Mouse (Mus musculus) liver, embryonic 13.5 days (tissue): ENCODE data around the gene Cdc42bpg. TPM values are rescaled to one million over a fixed set of nuclear protein-coding genes. Genes with fewer than 3 reads are reported as not detected.

Experiments used
- ATAC-seq: fragments of 200-750 bp; cut with Nextera tagmentation; 2 replicates; pipeline ENCODE4 v1.8.0; 2017; ENCODE audit warnings: low read depth, mild to moderate bottlenecking, moderate number of reproducible peaks, moderate library complexity
- DNase-seq: peaks from one replicate; pipeline ENCODE4 v3.0.0; 2022
- H3K27ac ChIP-seq: fragments of 300-500 bp; sonication (generic); 2 replicates; pipeline ENCODE4 v1.5.1; 2015; ENCODE audit warnings: moderate library complexity, mild to moderate bottlenecking, inconsistent platforms
- H3K27me3 ChIP-seq: fragments of 300-500 bp; sonication (generic); 2 replicates; pipeline ENCODE4 v1.6.1; 2015; ENCODE audit warnings: mild to moderate bottlenecking, inconsistent platforms
- H3K36me3 ChIP-seq: fragments of 300-500 bp; sonication (generic); 2 replicates; pipeline ENCODE4 v1.6.1; 2015; ENCODE audit warnings: mild to moderate bottlenecking, inconsistent platforms
- H3K4me1 ChIP-seq: fragments of 300-500 bp; sonication (generic); replicated peaks from 2 replicates; pipeline ENCODE4 v1.6.1; 2015; ENCODE audit warnings: inconsistent platforms
- H3K4me2 ChIP-seq: fragments of 300-500 bp; sonication (generic); 2 replicates; pipeline ENCODE4 v1.6.1; 2015; ENCODE audit warnings: inconsistent platforms, mild to moderate bottlenecking, moderate library complexity
- H3K4me3 ChIP-seq: fragments of 300-500 bp; sonication (generic); replicated peaks from 2 replicates; pipeline ENCODE4 v1.5.1; 2015; ENCODE audit warnings: mild to moderate bottlenecking, inconsistent platforms
- H3K9ac ChIP-seq: fragments of 300-500 bp; sonication (generic); 2 replicates; pipeline ENCODE4 v1.6.1; 2015; ENCODE audit warnings: mild to moderate bottlenecking, inconsistent platforms
- H3K9me3 ChIP-seq: fragments of 300-500 bp; sonication (generic); replicated peaks from 2 replicates; pipeline ENCODE4 v1.6.1; 2016; ENCODE audit warnings: inconsistent platforms
- WGBS: fragments of 180-500 bp; shearing (Covaris S2); methylation state at CpG from one replicate; pipeline ENCODE4 v1.1.7; 2015; ENCODE audit not compliant: insufficient replicate concordance; 5-methylcytosine and 5-hydroxymethylcytosine counted together
- polyA plus RNA-seq: library from polyadenylated mRNA; unstranded; fragments of >200 nt; fragmentation: Nextera tagmentation; extraction: Ambion mirVana; gene quantifications from 2 replicates; pipeline ENCODE4 v1.2.1, GENCODE M21; 2015

Cdc42bpg gene
- polyA plus RNA-seq, 1 experiment from 2014 or later, result 0.16 TPM

DNA sequence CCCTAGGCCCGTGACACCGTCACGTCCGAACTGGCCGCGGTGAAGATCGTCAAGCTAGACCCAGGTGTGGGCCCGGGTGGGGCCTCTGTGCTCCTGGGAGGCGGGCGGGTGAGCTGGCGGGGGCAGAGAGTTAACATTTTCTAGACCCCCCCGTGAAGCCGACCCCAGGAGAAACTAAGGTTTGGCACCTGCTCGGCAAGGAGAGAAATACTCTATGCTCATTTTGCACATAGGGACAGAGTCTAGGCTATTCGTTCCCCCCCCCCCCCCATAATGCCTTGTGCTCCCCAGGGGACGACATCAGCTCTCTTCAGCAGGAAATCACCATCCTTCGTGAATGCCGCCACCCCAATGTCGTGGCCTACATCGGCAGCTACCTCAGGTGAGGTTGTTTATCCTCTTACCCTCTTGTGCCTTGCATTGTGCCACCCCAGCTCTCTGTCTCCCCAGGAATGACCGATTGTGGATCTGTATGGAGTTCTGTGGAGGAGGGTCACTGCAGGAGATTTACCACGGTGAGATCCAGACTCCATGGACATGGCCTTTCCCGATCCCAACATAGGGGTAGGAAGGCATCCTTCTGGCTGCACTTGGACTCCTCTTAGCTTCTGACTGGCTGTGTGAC, 35.3 kb downstream of the Cdc42bpg start:
- DNase-seq (no peak), ATAC-seq (peak; percentile 25; the same call in 1 of the 2 replicates)
- 3% methylated on average over 23 of the region's 23 CpGs for WGBS
- Histone ChIP-seq H3K36me3 (peaks cover 68% of the 10 kb centered on the region), H3K9me3 (no peaks in the 10 kb centered on the region), H3K4me1 (peaks cover 71% of the 10 kb centered on the region), H3K4me3 (peak overlapping the region; percentile 81), H3K4me2 (peak overlapping the region; percentile 100), H3K27ac (peak overlapping the region; percentile 70), H3K9ac (peak overlapping the region; percentile 87), H3K27me3 (no peaks in the 10 kb centered on the region)

DNA sequence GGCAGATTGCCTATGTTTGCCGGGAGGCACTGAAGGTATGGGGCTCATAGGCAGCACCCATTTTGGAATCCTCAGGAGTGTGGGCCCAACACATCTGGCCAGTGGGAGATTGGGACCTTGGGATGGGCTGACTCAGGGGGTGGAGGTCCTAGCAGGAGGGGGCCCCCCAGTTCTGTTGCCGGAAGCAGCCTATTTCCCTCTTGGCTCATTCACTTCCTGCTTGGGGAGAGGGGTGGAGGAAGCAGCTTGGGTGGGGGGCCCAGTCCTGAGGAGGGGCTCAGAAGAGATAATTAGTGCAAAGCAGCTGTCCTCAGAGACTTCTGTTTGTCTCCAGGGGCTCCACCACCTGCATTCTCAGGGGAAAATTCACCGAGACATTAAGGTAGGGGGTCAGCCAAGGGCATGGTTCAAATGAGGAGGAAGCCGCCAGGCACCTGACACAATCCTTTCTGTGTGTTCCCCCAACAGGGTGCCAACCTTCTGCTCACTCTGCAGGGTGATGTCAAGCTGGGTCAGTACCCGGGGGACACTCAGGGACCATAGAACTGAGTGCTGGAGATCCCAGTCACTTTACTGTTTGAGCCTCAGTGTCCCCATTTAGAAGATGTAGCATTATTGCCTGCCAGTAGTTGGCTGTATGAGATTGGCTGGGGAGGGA, 36.1 kb downstream of the Cdc42bpg start:
- ATAC-seq (no peak), DNase-seq (no peak)
- no peaks in the 10 kb centered on the region for H3K27me3 ChIP-seq
- no peaks in the 10 kb centered on the region for H3K9me3 ChIP-seq
- H3K4me2 ChIP-seq, result peak overlapping the region; percentile 100
- WGBS, result 52% methylated on average over 5 of the region's 5 CpGs
- H3K9ac ChIP-seq, result peak overlapping the region; percentile 87
- H3K36me3 ChIP-seq, result peaks cover 68% of the 10 kb centered on the region
- peak overlapping the region; percentile 81 for H3K4me3 ChIP-seq
- peaks cover 63% of the 10 kb centered on the region for H3K4me1 ChIP-seq
- H3K27ac ChIP-seq, result peak overlapping the region; percentile 70

DNA sequence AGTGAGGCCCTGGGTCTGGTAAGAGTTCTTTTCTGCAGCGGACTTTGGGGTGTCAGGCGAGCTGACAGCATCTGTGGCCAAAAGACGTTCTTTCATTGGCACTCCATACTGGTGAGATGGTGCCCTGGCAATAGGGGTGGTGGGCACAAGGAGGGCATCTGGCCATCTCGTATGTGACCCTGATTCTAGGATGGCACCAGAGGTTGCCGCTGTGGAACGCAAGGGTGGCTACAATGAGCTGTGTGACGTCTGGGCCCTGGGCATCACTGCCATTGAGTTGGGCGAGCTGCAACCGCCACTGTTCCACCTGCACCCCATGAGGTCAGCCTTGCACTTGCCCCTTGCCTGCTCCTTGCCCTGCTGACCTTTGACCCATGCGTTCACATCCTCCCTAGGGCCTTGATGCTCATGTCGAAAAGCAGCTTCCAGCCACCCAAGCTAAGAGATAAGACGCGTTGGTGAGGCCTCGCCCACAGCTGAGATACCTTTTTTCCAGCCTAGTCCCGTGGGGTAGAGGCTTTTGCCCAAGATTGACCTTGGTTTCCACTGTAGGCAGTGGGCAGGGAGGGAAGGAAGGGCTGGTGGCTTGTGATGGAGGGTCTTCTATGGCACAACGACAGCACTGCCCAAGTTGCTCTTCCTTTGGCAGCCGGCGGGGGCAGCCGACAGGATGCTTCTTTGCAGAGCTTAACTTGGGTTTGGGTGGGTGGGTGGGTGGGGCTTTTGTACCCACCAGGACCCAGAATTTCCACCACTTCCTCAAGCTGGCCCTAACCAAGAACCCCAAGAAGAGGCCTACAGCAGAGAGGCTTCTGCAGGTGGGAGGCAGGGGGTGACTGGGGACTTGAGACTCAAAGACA, 37.0 kb downstream of the Cdc42bpg start:
- peaks cover 62% of the 10 kb centered on the region for H3K36me3 ChIP-seq
- H3K9ac ChIP-seq, result peak overlapping the region; percentile 26; the same call in 1 of the 2 replicates
- WGBS, result 58% methylated on average over 19 of the region's 19 CpGs
- no peak overlapping the region for H3K4me3 ChIP-seq
- no peaks in the 10 kb centered on the region for H3K27me3 ChIP-seq
- no peak for ATAC-seq
- H3K4me2 ChIP-seq, result peak overlapping the region; percentile 100; the same call in 1 of the 2 replicates
- H3K9me3 ChIP-seq, result no peaks in the 10 kb centered on the region
- no peak overlapping the region; the same call in 1 of the 2 replicates for H3K27ac ChIP-seq
- peaks cover 68% of the 10 kb centered on the region for H3K4me1 ChIP-seq
- DNase-seq, result no peak

GRCm38 (mm10) chr19:6343996-6344395, 37.7 kb downstream of the Cdc42bpg start:
- Histone ChIP-seq H3K4me2 (no peak overlapping the region), H3K4me1 (peaks cover 72% of the 10 kb centered on the region), H3K36me3 (peaks cover 55% of the 10 kb centered on the region), H3K4me3 (no peak overlapping the region), H3K9ac (no peak overlapping the region), H3K9me3 (no peaks in the 10 kb centered on the region), H3K27me3 (no peaks in the 10 kb centered on the region), H3K27ac (no peak overlapping the region)
- 80% methylated on average over 5 of the region's 5 CpGs for WGBS
- DNase-seq (no peak), ATAC-seq (no peak)

GRCm38 (mm10) chr19:6346023-6346422, 39.8 kb downstream of the Cdc42bpg start:
- Histone ChIP-seq H3K4me2 (no peak overlapping the region), H3K9ac (no peak overlapping the region), H3K4me3 (no peak overlapping the region), H3K9me3 (no peaks in the 10 kb centered on the region), H3K27me3 (no peaks in the 10 kb centered on the region), H3K4me1 (peaks cover 67% of the 10 kb centered on the region), H3K27ac (0 out of 2 replicates have a peak overlapping the region, but pooled peaks have one; percentile 3), H3K36me3 (peaks cover 44% of the 10 kb centered on the region)
- DNase-seq (no peak), ATAC-seq (no peak)
- WGBS, result 84% methylated on average over 5 of the region's 5 CpGs

DNA sequence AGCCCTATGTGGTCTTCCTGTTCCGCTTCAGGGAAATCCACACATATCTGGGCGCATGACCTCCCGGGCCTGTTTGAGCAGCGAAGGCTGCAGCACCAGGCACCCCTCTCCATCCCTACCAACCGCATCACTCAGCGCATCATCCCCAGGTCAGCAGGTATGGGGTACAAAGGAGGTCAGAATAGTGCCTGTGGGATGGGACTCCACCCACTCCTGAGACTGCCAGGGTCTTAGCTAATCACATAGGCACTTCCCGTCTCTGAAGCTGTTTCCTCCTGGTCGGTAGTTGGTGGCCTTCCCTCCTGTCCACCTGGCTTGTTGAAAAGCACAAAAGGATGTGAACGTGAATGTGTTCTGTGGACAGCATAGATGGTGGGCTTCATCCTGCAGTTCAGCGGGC, 40.4 kb downstream of the Cdc42bpg start:
- Histone ChIP-seq H3K36me3 (peaks cover 44% of the 10 kb centered on the region), H3K9me3 (no peaks in the 10 kb centered on the region), H3K4me3 (no peak overlapping the region), H3K9ac (no peak overlapping the region), H3K4me1 (peaks cover 64% of the 10 kb centered on the region), H3K4me2 (no peak overlapping the region), H3K27me3 (no peaks in the 10 kb centered on the region), H3K27ac (no peak overlapping the region)
- DNase-seq (no peak), ATAC-seq (no peak)
- WGBS, result 75% methylated on average over 10 of the region's 10 CpGs

DNA sequence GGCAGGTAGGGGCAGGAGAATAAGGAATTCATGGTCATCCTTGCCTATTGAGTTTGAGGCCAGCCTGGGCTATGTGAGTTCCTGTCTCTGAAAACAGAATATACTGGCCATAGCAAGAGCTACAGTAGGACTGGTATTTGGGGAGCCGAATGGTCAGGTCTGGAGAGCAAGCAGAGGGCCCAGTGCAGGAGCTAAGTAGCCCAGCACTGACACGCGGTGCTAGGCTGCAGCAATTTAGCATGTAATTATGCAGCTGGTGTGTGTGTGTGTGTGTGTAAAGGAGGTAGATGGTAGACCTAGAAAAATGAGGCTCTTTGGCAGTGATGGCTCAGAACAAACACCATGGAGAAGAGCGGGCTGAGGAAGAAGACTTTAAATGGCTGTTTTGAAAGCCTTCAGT, 41.4 kb downstream of the Cdc42bpg start:
- no peak for ATAC-seq
- H3K27ac ChIP-seq, result no peak overlapping the region
- H3K9ac ChIP-seq, result no peak overlapping the region
- peaks cover 59% of the 10 kb centered on the region for H3K4me1 ChIP-seq
- no peaks in the 10 kb centered on the region for H3K9me3 ChIP-seq
- 88% methylated on average over 4 of the region's 4 CpGs for WGBS
- H3K4me3 ChIP-seq, result no peak overlapping the region
- H3K36me3 ChIP-seq, result peaks cover 44% of the 10 kb centered on the region
- H3K4me2 ChIP-seq, result no peak overlapping the region
- H3K27me3 ChIP-seq, result no peaks in the 10 kb centered on the region
- no peak for DNase-seq

DNA sequence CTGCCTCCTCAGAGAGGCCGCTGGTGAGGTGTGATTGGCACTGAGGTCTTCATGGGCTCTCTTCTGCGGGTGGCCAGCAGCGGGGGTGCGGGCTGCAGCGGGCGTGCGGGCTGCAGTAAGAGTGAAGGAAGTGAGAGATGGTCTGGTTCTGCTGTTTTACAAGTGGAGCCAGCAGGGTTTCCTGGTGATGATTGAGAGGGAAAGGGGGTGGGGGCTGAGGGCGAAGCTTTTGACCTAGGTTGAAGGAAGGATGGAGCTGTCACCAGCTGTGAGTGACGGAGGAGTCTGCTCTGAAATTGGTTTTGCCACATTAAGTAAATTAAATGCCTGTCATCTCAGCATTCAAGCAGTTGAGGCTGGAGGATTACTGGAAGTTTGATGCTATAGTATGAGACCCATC, 42.5 kb downstream of the Cdc42bpg start:
- 36% methylated on average over 9 of the region's 9 CpGs for WGBS
- DNase-seq (no peak), ATAC-seq (no peak)
- H3K36me3 ChIP-seq, result peaks cover 46% of the 10 kb centered on the region
- no peak overlapping the region for H3K4me3 ChIP-seq
- no peaks in the 10 kb centered on the region for H3K27me3 ChIP-seq
- H3K27ac ChIP-seq, result peak overlapping the region; percentile 66
- peaks cover 50% of the 10 kb centered on the region for H3K4me1 ChIP-seq
- H3K9ac ChIP-seq, result peak overlapping the region; percentile 34
- H3K9me3 ChIP-seq, result no peaks in the 10 kb centered on the region
- H3K4me2 ChIP-seq, result peak overlapping the region; percentile 39; the same call in 1 of the 2 replicates

- Histone ChIP-seq H3K27ac (peak overlapping the region; percentile 66), H3K4me1 (peaks cover 46% of the 10 kb centered on the region), H3K9me3 (no peaks in the 10 kb centered on the region), H3K27me3 (no peaks in the 10 kb centered on the region), H3K36me3 (peaks cover 46% of the 10 kb centered on the region), H3K4me3 (no peak overlapping the region), H3K9ac (peak overlapping the region; percentile 34), H3K4me2 (peak overlapping the region; percentile 39)
- DNase-seq (no peak), ATAC-seq (peak; percentile 66)
- WGBS, result 20% methylated on average over 14 of the region's 14 CpGs
Observed at GRCm38 (mm10) chr19:6349215-6349983, 43.1 kb downstream of the Cdc42bpg start.

GRCm38 (mm10) chr19:6351431-6352106, 45.3 kb downstream of the Cdc42bpg start:
- no peaks in the 10 kb centered on the region for H3K27me3 ChIP-seq
- 74% methylated on average over 14 of the region's 14 CpGs for WGBS

More at GRCm38 (mm10) chr19:6351431-6352106, 45.3 kb downstream of the Cdc42bpg start:
- Histone ChIP-seq H3K27ac (no peak overlapping the region), H3K4me3 (no peak overlapping the region), H3K9ac (no peak overlapping the region), H3K36me3 (peaks cover 31% of the 10 kb centered on the region), H3K4me1 (peaks cover 36% of the 10 kb centered on the region), H3K4me2 (no peak overlapping the region), H3K9me3 (no peaks in the 10 kb centered on the region)
- DNase-seq (no peak), ATAC-seq (no peak)
